Mouse (Mus musculus) heart, embryonic 14.5 days (tissue): ENCODE results near the gene Srprb. TPM values are rescaled to one million over a fixed set of nuclear protein-coding genes. Genes with fewer than 3 reads are reported as not detected.
"Not testable (repeated sequence)": the region's sequence is repeated elsewhere in the genome, so short reads cannot be mapped to it uniquely, and the experiment has no call there.

Source experiments
- ATAC-seq: fragments of 200-750 bp; cut with Nextera tagmentation; 2 replicates; pipeline ENCODE4 v1.8.0; 2017; ENCODE audit warnings: low read depth, moderate TSS enrichment; ENCODE audit not compliant: insufficient number of reproducible peaks, insufficient read depth, low FRiP score
- H3K27ac ChIP-seq, 2 experiments: fragments of 200-500 bp in 1 of 2; fragments of 300-500 bp in 1 of 2; sonication (generic) in 1 of 2; replicated peaks in 1 of 2; 2 replicates each; pipeline ENCODE4 v1.5.1; 2012 to 2014; ENCODE audit warnings: low read depth in 2 of 2, low read length in 2 of 2, control low read depth in 1 of 2, mild to moderate bottlenecking in 1 of 2, mixed read lengths in 1 of 2; ENCODE audit not compliant: control insufficient read depth in 1 of 2, insufficient read depth in 1 of 2
- H3K27me3 ChIP-seq: fragments of 300-500 bp; sonication (generic); 2 replicates; pipeline ENCODE4 v1.6.1; 2014; ENCODE audit warnings: mild to moderate bottlenecking, low read length, control low read depth; ENCODE audit not compliant: control insufficient read depth, insufficient read depth
- H3K36me3 ChIP-seq: fragments of 300-500 bp; sonication (generic); 2 replicates; pipeline ENCODE4 v1.6.1; 2014; ENCODE audit warnings: mild to moderate bottlenecking, control low read depth, low read length, mixed read lengths; ENCODE audit not compliant: control insufficient read depth, insufficient read depth
- H3K4me1 ChIP-seq, 2 experiments: fragments of 200-500 bp in 1 of 2; fragments of 300-500 bp in 1 of 2; sonication (generic) in 1 of 2; 2 replicates each; pipeline ENCODE4 v1.6.1; 2012 to 2014; ENCODE audit warnings: low read length in 2 of 2, control low read depth in 1 of 2, mixed read lengths in 1 of 2; ENCODE audit not compliant: control insufficient read depth in 2 of 2, insufficient read depth in 2 of 2
- H3K4me2 ChIP-seq: fragments of 300-500 bp; sonication (generic); 2 replicates; pipeline ENCODE4 v1.6.1; 2014; ENCODE audit warnings: mild to moderate bottlenecking, low read length
- H3K4me3 ChIP-seq, 2 experiments: fragments of 200-500 bp in 1 of 2; fragments of 300-500 bp in 1 of 2; sonication (generic) in 1 of 2; 2 replicates each; pipeline ENCODE4 v1.5.1; 2012 to 2014; ENCODE audit warnings: low read length in 2 of 2, mild to moderate bottlenecking in 2 of 2, control low read depth in 1 of 2, low read depth in 1 of 2, moderate library complexity in 1 of 2; ENCODE audit not compliant: control insufficient read depth in 1 of 2, insufficient read depth in 1 of 2
- H3K9ac ChIP-seq: fragments of 300-500 bp; sonication (generic); 2 replicates; pipeline ENCODE4 v1.6.1; 2014; ENCODE audit warnings: mild to moderate bottlenecking, low read length
- H3K9me3 ChIP-seq: fragments of 300-500 bp; sonication (generic); 2 replicates; pipeline ENCODE4 v1.6.1; 2016; ENCODE audit warnings: low read length, control low read depth; ENCODE audit not compliant: control insufficient read depth
- WGBS: fragments of 180-500 bp; shearing (Covaris S2); extraction: QIAGEN DNeasy Blood & Tissue Kit; methylation state at CpG from one replicate; pipeline ENCODE4 v1.1.7; 2014; 5-methylcytosine and 5-hydroxymethylcytosine counted together
- polyA plus RNA-seq: library from polyadenylated mRNA; unstranded; fragments of >200 nt; fragmentation: Nextera tagmentation; extraction: Ambion mirVana; gene quantifications from 2 replicates; pipeline ENCODE4 v1.2.1, GENCODE M21; 2014

The Srprb gene
- polyA plus RNA-seq, 1 experiment from 2014 or later, result 43.1 TPM

- not testable (repeated sequence) for H3K9ac ChIP-seq, H3K4me1 ChIP-seq, ATAC-seq, H3K36me3 ChIP-seq, H3K9me3 ChIP-seq, H3K4me2 ChIP-seq, H3K27me3 ChIP-seq, H3K4me3 ChIP-seq, H3K27ac ChIP-seq
- 84% methylated on average over 7 of the region's 7 CpGs for WGBS
These were observed 46.8 kb downstream of the Srprb start for GRCm38 (mm10) chr9:103155158-103155557.

- Histone ChIP-seq H3K4me3 (no peak overlapping the region), H3K4me2 (no peak overlapping the region), H3K4me1 (no peaks in the 10 kb centered on the region), H3K27ac (no peak overlapping the region), H3K36me3 (no peaks in the 10 kb centered on the region), H3K9ac (no peak overlapping the region), H3K9me3 (no peaks in the 10 kb centered on the region), H3K27me3 (no peaks in the 10 kb centered on the region)
- ATAC-seq, result no peak
- WGBS, result 71% methylated on average over 2 of the region's 2 CpGs
These were observed 47.4 kb downstream of the Srprb start for GRCm38 (mm10) chr9:103154568-103154967.

- Histone ChIP-seq H3K4me2 (no peak overlapping the region), H3K9ac (no peak overlapping the region), H3K4me3 (no peak overlapping the region), H3K9me3 (no peaks in the 10 kb centered on the region), H3K36me3 (no peaks in the 10 kb centered on the region), H3K27me3 (no peaks in the 10 kb centered on the region), H3K27ac (no peak overlapping the region), H3K4me1 (no peaks in the 10 kb centered on the region)
- ATAC-seq, result no peak
- WGBS, result 80% methylated on average over 5 of the region's 5 CpGs
These were observed 48.7 kb downstream of the Srprb start for GRCm38 (mm10) chr9:103153286-103153685.

GRCm38 (mm10) chr9:103149074-103149799, 52.7 kb downstream of the Srprb start:
- H3K4me1 ChIP-seq, result peaks cover 3 to 6% of the 10 kb centered on the region in 2 experiments; a peak in 1 of 4 replicates
- no peaks in the 10 kb centered on the region for H3K9me3 ChIP-seq
- H3K4me2 ChIP-seq, result no peak overlapping the region
- no peak overlapping the region for H3K9ac ChIP-seq
- no peak for ATAC-seq
- no peaks in the 10 kb centered on the region for H3K27me3 ChIP-seq
- H3K27ac ChIP-seq, result no peak overlapping the region
- 77% methylated on average over 12 of the region's 12 CpGs for WGBS
- H3K4me3 ChIP-seq, result no peak overlapping the region
- H3K36me3 ChIP-seq, result no peaks in the 10 kb centered on the region

- H3K4me3 ChIP-seq, result no peak overlapping the region
- H3K27me3 ChIP-seq, result no peaks in the 10 kb centered on the region
- H3K9ac ChIP-seq, result no peak overlapping the region
- WGBS, result 54% methylated on average over 13 of the region's 13 CpGs
- H3K36me3 ChIP-seq, result no peaks in the 10 kb centered on the region
- H3K9me3 ChIP-seq, result no peaks in the 10 kb centered on the region
- H3K27ac ChIP-seq, result no peak overlapping the region
- peaks cover 3 to 6% of the 10 kb centered on the region in 2 experiments; a peak in 1 of 4 replicates for H3K4me1 ChIP-seq
- no peak overlapping the region for H3K4me2 ChIP-seq
- ATAC-seq, result no peak
These were observed 54.8 kb downstream of the Srprb start for GRCm38 (mm10) chr9:103147103-103147502.

- no peak for ATAC-seq
- Histone ChIP-seq H3K4me1 (peaks cover 3 to 6% of the 10 kb centered on the region in 2 experiments; a peak in 1 of 4 replicates), H3K27me3 (no peaks in the 10 kb centered on the region), H3K27ac (no peak overlapping the region), H3K9ac (no peak overlapping the region), H3K4me3 (no peak overlapping the region), H3K4me2 (no peak overlapping the region), H3K9me3 (no peaks in the 10 kb centered on the region), H3K36me3 (no peaks in the 10 kb centered on the region)
- 52% methylated on average over 9 of the region's 9 CpGs for WGBS
These were observed 55.2 kb downstream of the Srprb start for GRCm38 (mm10) chr9:103146703-103147102.

GRCm38 (mm10) chr9:103146257-103146656, 55.7 kb downstream of the Srprb start:
- Histone ChIP-seq H3K4me2 (no peak overlapping the region), H3K27me3 (no peaks in the 10 kb centered on the region), H3K4me1 (peaks cover 3 to 9% of the 10 kb centered on the region in 2 experiments; a peak in 1 of 4 replicates), H3K36me3 (no peaks in the 10 kb centered on the region), H3K9me3 (no peaks in the 10 kb centered on the region), H3K27ac (no peak overlapping the region), H3K9ac (no peak overlapping the region), H3K4me3 (no peak overlapping the region)
- no peak for ATAC-seq
- 85% methylated on average over 10 of the region's 10 CpGs for WGBS

GRCm38 (mm10) chr9:103145351-103145750, 56.6 kb downstream of the Srprb start:
- H3K9me3 ChIP-seq, result no peaks in the 10 kb centered on the region
- H3K27ac ChIP-seq, result no peak overlapping the region
- H3K4me1 ChIP-seq, result peaks cover 10 to 14% of the 10 kb centered on the region in 2 experiments
- ATAC-seq, result no peak
- no peak overlapping the region for H3K4me3 ChIP-seq
- no peak overlapping the region for H3K4me2 ChIP-seq
- no peak overlapping the region for H3K9ac ChIP-seq
- no peaks in the 10 kb centered on the region for H3K27me3 ChIP-seq
- H3K36me3 ChIP-seq, result no peaks in the 10 kb centered on the region
- WGBS, result 53% methylated on average over 5 of the region's 5 CpGs
